Comparison of ENCODE assay signal across 15 mouse cellular contexts in genomic region chr2:26460837-26461236, GRCm38 (mm10). TPM values are rescaled to one million over a fixed set of nuclear protein-coding genes. Genes with fewer than 3 reads are reported as not detected.
DNase-seq lines count a peak whose midpoint lies in the region; ATAC-seq lines count a peak whose summit lies in the region.
"Had no signal": no experiment of that assay in that cellular context is flagged by ENCODE, and none has a peak within 500 bp of the region (broad histone marks: within the 10 kb centered on the region; RNA-seq: fewer than 3 reads in every experiment).

No protein-coding gene starts in this region.

- 0 out of 2 replicates have a peak overlapping the region, but pooled peaks have one; percentile 33 for H3K27ac ChIP-seq in neural tube, embryonic 13.5 days (replicated peaks)
- H3K27ac ChIP-seq in neural tube, embryonic 15.5 days (replicated peaks) = no peak overlapping the region
- H3K27ac ChIP-seq: embryonic facial prominence, embryonic 15.5 days; forebrain, embryonic 15.5 days had no signal

- peaks cover 18% of the 10 kb centered on the region for H3K4me1 ChIP-seq in neural tube, embryonic 13.5 days (replicated peaks)
- peaks cover 8% of the 10 kb centered on the region; the same call in 1 of the 2 replicates for H3K4me1 ChIP-seq in neural tube, embryonic 15.5 days
- H3K4me1 ChIP-seq: forebrain, embryonic 15.5 days had no signal

- no peaks in the 10 kb centered on the region for H3K9me3 ChIP-seq in neural tube, embryonic 13.5 days
- no peaks in the 10 kb centered on the region for H3K9me3 ChIP-seq in neural tube, embryonic 15.5 days (replicated peaks)
- H3K9me3 ChIP-seq: embryonic facial prominence, embryonic 15.5 days; forebrain, embryonic 15.5 days; heart, embryonic 10.5 days had no signal

- ATAC-seq in neural tube, embryonic 13.5 days (ENCODE audit: low read depth) = no peak
- ATAC-seq in neural tube, embryonic 15.5 days (ENCODE audit: low FRiP score) = no peak

- no peak overlapping the region for H3K4me3 ChIP-seq in neural tube, embryonic 13.5 days
- H3K4me3 ChIP-seq in neural tube, embryonic 15.5 days (replicated peaks) = no peak overlapping the region
- H3K4me3 ChIP-seq: embryonic facial prominence, embryonic 15.5 days; forebrain, embryonic 15.5 days; heart, embryonic 10.5 days had no signal

- 89% methylated on average over 13 of the region's 13 CpGs for whole genome bisulfite sequencing in neural tube, embryonic 13.5 days
- WGBS in neural tube, embryonic 15.5 days = 90% methylated on average over 13 of the region's 13 CpGs

- peaks cover 70% of the 10 kb centered on the region for H3K36me3 ChIP-seq in neural tube, embryonic 13.5 days
- peaks cover 28% of the 10 kb centered on the region for H3K36me3 ChIP-seq in neural tube, embryonic 15.5 days

- no peak overlapping the region for H3K4me2 ChIP-seq in neural tube, embryonic 13.5 days
- H3K4me2 ChIP-seq in neural tube, embryonic 15.5 days = no peak overlapping the region
- H3K4me2 ChIP-seq: embryonic facial prominence, embryonic 15.5 days; forebrain, embryonic 15.5 days had no signal

- H3K9ac ChIP-seq in neural tube, embryonic 13.5 days = no peak overlapping the region
- no peak overlapping the region for H3K9ac ChIP-seq in neural tube, embryonic 15.5 days (replicated peaks)
- H3K9ac ChIP-seq: embryonic facial prominence, embryonic 15.5 days; forebrain, embryonic 15.5 days had no signal

- no peaks in the 10 kb centered on the region for H3K27me3 ChIP-seq in neural tube, embryonic 13.5 days
- H3K27me3 ChIP-seq in neural tube, embryonic 15.5 days (replicated peaks) = no peaks in the 10 kb centered on the region
- H3K27me3 ChIP-seq: embryonic facial prominence, embryonic 15.5 days; forebrain, embryonic 15.5 days had no signal

- peak; percentile 32 to 45 for DNase-seq in kidney, postnatal 25 days
- no peak for DNase-seq in kidney, adult 18-20 months
- DNase-seq in R1 (ENCODE audit: low read depth, low spot score) = peak; percentile 88
- DNase-seq in thymus, postnatal 4 days = peak; percentile 71
- no peak for DNase-seq in Muller cell, postnatal 12 days (ENCODE audit: inconsistent ontology term)
- DNase-seq: cerebellum, adult 18-20 months; gastrocnemius, postnatal 14 days; heart, postnatal 36 days; liver; right cerebral cortex, adult 18-20 months had no signal

RNA-seq across cellular contexts. Expression of gene Sec16a, which starts 15.8 kb away (rescaled TPM):
- 18.4 and 20.7 TPM in 2 replicates for polyA plus RNA-seq in neural tube, embryonic 13.5 days (2015; fragmentation: Nextera tagmentation; extraction: Ambion mirVana)
- 16.7 and 17.2 TPM in 2 replicates for polyA plus RNA-seq in neural tube, embryonic 15.5 days (2015; fragmentation: Nextera tagmentation; extraction: Ambion mirVana)

RNA-seq across cellular contexts. Expression of gene Inpp5e, which starts 51.8 kb away (rescaled TPM):
- 24.6 and 25.5 TPM in 2 replicates for polyA plus RNA-seq in neural tube, embryonic 13.5 days (2015; fragmentation: Nextera tagmentation; extraction: Ambion mirVana)
- polyA plus RNA-seq in neural tube, embryonic 15.5 days (2015; fragmentation: Nextera tagmentation; extraction: Ambion mirVana) = 23.4 and 23.9 TPM in 2 replicates

RNA-seq across cellular contexts. Expression of gene Notch1, which starts 55.6 kb away (rescaled TPM):
- polyA plus RNA-seq in neural tube, embryonic 13.5 days (2015; fragmentation: Nextera tagmentation; extraction: Ambion mirVana) = 19.3 and 20.5 TPM in 2 replicates
- 11.7 and 22.6 TPM in 2 replicates for polyA plus RNA-seq in neural tube, embryonic 15.5 days (2015; fragmentation: Nextera tagmentation; extraction: Ambion mirVana)

Comparison
In these comparisons a context has a peak if more than half of its experiments do, and no peak if none do; other contexts are left out.
1. DNase-seq: peak in kidney, postnatal 25 days (2 of 2), R1 (single experiment) and thymus, postnatal 4 days (single experiment); none in kidney, adult 18-20 months (single experiment) and Muller cell, postnatal 12 days (single experiment).